Mouse (Mus musculus): ENCODE measurements around the gene Ugt1a9. TPM values are rescaled to one million over a fixed set of nuclear protein-coding genes. Genes with fewer than 3 reads are reported as not detected.
"Not testable (repeated sequence)": the region's sequence is repeated elsewhere in the genome, so short reads cannot be mapped to it uniquely, and the experiment has no call there.

Gene Ugt1a9
- polyA plus RNA-seq, 1 experiment from 2014 or later = not detected

DNA sequence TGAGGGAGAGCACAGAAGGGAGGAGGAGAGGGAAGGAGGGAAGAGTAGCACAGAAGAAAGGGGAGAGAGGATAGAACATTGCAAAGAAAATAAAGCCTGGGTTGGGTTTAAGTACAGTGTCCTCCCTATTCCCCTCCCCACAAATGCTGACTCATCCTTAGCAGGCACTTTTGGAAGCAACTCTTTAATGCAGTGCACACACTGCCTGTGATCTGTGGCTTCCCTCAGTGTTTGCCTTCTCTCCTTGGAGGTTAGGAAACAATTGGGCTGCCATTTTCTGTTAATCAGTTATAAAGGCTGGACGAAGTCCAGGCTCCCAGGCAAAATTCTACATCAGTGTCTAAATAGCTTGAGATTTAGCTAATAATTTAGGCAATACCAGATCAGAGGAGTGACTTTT, 69.9 kb downstream of the Ugt1a9 start:
- not testable (repeated sequence) for H3K36me3 ChIP-seq; H3K27ac ChIP-seq; H3K9me3 ChIP-seq; ATAC-seq (ENCODE audit: insufficient number of reproducible peaks, low FRiP score, low TSS enrichment, low read depth); H3K9ac ChIP-seq; H3K4me3 ChIP-seq; H3K27me3 ChIP-seq; H3K4me2 ChIP-seq; H3K4me1 ChIP-seq
- 73% methylated on average over 1 of the region's 1 CpGs for WGBS

DNA sequence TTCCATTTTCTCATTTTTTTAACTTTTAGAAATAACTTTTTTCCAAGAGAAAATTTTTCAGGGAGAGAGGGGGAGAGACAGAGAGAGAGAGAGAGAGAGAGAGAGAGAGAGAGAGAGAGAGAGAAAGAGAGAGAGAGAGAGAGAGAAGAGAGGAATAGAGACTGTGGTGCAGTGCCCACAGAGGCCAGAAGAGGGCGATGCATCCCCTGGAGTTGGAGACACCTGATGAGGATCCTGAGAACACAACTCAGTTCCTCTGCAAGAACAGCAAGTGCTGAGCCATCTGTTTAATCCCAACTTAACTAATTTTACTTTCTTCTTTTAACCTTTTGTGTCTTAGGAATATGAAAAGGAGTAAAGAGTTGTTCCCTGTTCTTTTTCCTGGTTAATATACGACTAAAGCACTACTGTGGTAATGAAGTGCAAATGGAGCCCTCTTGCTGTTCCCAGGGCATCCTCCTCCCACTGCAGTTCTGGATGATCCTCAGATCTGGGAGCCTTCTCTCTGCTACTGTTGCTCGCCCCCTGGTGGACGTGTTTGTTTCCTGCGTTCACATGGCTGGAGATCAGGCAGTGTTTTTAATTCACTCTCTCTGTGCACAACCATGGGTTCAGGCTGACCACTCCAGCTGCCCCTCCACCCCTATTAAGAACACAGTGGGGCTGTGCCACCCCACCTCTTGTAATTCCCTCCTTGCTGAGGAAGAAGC, 73.5 kb downstream of the Ugt1a9 start:
- not testable (repeated sequence) for H3K4me1 ChIP-seq; H3K4me3 ChIP-seq; ATAC-seq (ENCODE audit: insufficient number of reproducible peaks, low FRiP score, low TSS enrichment, low read depth)

DNA sequence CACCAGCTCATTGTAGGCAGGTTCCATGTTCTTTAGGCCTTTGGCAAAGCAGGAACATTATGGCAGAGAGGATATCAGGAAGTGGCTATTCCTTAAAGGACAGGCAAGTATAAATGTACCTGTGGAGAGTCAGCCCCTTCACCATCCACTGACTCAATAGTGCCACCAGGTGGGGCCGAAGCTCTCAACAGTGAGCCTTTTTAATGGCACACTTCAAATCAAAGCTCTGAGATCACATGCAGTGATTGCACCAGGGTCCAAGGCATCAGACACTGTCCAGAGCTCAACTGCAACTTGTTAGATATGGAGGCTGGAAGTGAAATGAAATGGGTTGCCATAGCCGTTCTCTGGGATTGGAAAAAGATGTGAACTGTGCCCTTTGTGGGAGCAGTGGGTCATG, 74.7 kb downstream of the Ugt1a9 start:
- H3K27ac ChIP-seq; H3K36me3 ChIP-seq; H3K9ac ChIP-seq; H3K4me3 ChIP-seq; H3K4me2 ChIP-seq; H3K4me1 ChIP-seq; H3K27me3 ChIP-seq; ATAC-seq (ENCODE audit: insufficient number of reproducible peaks, low FRiP score, low TSS enrichment, low read depth); H3K9me3 ChIP-seq: not testable (repeated sequence)
- 62% methylated on average over 2 of the region's 2 CpGs for WGBS

More for the DNA sequence above, 73.5 kb downstream of the Ugt1a9 start:
- not testable (repeated sequence) for H3K27me3 ChIP-seq, H3K27ac ChIP-seq, H3K36me3 ChIP-seq, H3K9ac ChIP-seq, H3K9me3 ChIP-seq, H3K4me2 ChIP-seq
- WGBS = 2% methylated on average over 5 of the region's 5 CpGs

GRCm38 (mm10) chr1:88150133-88150532, 79.5 kb downstream of the Ugt1a9 start:
- not testable (repeated sequence) for ATAC-seq (ENCODE audit: insufficient number of reproducible peaks, low FRiP score, low TSS enrichment, low read depth); H3K4me2 ChIP-seq; H3K4me3 ChIP-seq; H3K9ac ChIP-seq; H3K9me3 ChIP-seq; H3K36me3 ChIP-seq; H3K4me1 ChIP-seq; H3K27ac ChIP-seq; H3K27me3 ChIP-seq
- 71% methylated on average over 2 of the region's 2 CpGs for WGBS

- no peak overlapping the region for H3K4me3 ChIP-seq
- H3K36me3 ChIP-seq = no peaks in the 10 kb centered on the region
- H3K9ac ChIP-seq = no peak overlapping the region
- 78% methylated on average over 2 of the region's 2 CpGs for WGBS
- no peaks in the 10 kb centered on the region for H3K4me1 ChIP-seq
- H3K4me2 ChIP-seq = no peak overlapping the region
- ATAC-seq (ENCODE audit: insufficient number of reproducible peaks, low FRiP score, low TSS enrichment, low read depth) = no peak
- H3K27me3 ChIP-seq = no peaks in the 10 kb centered on the region
- no peak overlapping the region for H3K27ac ChIP-seq
- no peaks in the 10 kb centered on the region for H3K9me3 ChIP-seq
Measured at GRCm38 (mm10) chr1:88158430-88158829, 87.8 kb downstream of the Ugt1a9 start.

DNA sequence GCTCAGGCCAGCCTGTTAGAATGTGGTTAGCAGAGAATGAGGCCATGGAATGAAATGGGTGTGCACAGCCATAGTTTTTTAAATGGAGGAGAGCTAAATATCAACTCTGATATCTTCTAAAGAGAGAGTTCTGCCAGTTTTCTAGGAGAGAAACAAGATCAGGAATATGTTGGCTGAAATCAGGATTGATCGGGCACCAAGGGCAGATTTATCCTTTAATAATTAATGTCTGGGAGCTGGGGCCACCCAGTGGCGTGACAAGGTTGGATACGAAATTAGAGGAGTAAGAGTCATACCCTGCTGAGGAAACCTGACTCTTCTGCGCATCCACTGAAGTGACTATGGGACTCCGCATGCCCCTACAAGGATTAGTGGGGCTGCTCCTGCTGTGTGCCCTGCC, 95.1 kb downstream of the Ugt1a9 start, which contains the start of gene Ugt1a5:
TSS of gene Ugt1a5 (plus strand) at position 302 of the 400 bp plus-strand sequence.
- no peak within 1 kb of the TSS for H3K4me2 ChIP-seq
- H3K9me3 ChIP-seq = no peaks in the 10 kb centered on the region
- ATAC-seq (ENCODE audit: insufficient number of reproducible peaks, low FRiP score, low TSS enrichment, low read depth) = no peak
- no peak within 1 kb of the TSS for H3K9ac ChIP-seq
- no peaks in the 10 kb centered on the region for H3K4me1 ChIP-seq
- no peaks in the 10 kb centered on the region for H3K27me3 ChIP-seq
- no peak within 1 kb of the TSS for H3K27ac ChIP-seq
- H3K4me3 ChIP-seq = no peak within 1 kb of the TSS
- no peaks in the 10 kb centered on the region for H3K36me3 ChIP-seq
- WGBS = 75% methylated on average over 5 of the region's 5 CpGs

DNA sequence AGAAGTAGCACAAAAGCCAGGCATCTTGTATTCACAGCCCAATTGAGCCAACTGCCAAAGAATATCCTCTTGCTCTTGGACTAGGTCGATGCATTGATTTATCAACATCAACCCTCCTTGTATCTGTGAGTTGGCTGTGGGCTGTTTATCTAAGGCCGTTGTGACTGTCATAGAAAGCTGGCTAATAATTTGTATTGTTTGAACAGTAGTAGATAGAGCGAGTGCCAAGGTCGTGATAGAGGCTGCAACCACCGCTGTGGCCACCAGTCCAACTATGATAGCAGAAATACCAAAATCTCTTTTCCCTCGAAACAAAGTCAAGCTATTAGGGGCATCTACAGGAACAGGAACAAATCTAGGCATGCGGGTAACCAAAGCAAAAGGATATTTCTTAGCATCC, 101.6 kb downstream of the Ugt1a9 start:
- not testable (repeated sequence) for H3K36me3 ChIP-seq; H3K27me3 ChIP-seq; H3K4me1 ChIP-seq; H3K27ac ChIP-seq; H3K9ac ChIP-seq; ATAC-seq (ENCODE audit: insufficient number of reproducible peaks, low FRiP score, low TSS enrichment, low read depth); H3K4me3 ChIP-seq; H3K4me2 ChIP-seq; H3K9me3 ChIP-seq
- WGBS = 79% methylated on average over 7 of the region's 7 CpGs

- no peak for ATAC-seq (ENCODE audit: insufficient number of reproducible peaks, low FRiP score, low TSS enrichment, low read depth)
- H3K4me2 ChIP-seq = no peak overlapping the region
- no peaks in the 10 kb centered on the region for H3K27me3 ChIP-seq
- H3K4me3 ChIP-seq = no peak overlapping the region
- H3K4me1 ChIP-seq = no peaks in the 10 kb centered on the region
- H3K9me3 ChIP-seq = 0 out of 2 replicates have a peak, but pooled peaks cover 3% of the 10 kb centered on the region
- no peak overlapping the region for H3K27ac ChIP-seq
- no peak overlapping the region for H3K9ac ChIP-seq
- 100% methylated on average over 1 of the region's 1 CpGs for WGBS
- no peaks in the 10 kb centered on the region for H3K36me3 ChIP-seq
Measured at GRCm38 (mm10) chr1:88179657-88180056, 109.1 kb downstream of the Ugt1a9 start.

DNA sequence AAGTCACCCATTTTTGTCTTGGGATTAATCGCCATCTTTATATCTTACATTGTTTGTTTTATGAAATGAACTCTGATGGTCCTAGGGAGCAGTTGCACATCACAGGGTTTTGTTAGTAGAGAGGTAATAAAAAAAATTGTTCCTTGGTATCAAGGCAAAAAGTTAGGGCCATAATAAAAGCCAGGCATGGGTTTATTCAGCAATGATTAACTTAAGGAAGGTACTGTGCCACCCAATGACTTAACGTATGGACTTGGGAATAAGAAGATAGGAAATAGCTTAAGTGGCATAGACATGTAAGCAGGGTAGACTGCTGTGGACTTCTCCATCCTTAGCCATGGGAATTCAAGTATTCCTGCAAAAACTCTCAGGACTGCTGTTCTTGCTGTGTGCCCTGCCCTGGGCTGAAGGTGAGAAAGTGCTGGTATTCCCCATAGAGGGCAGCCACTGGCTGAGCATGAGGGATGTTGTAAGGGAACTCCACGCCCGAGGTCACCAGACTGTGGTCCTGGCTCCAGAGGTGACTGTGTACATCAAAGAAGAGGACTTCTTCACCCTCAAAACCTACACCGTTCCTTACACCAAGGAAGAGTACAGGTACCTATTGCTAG, 115.8 kb downstream of the Ugt1a9 start:
- H3K4me2 ChIP-seq = no peak overlapping the region
- no peaks in the 10 kb centered on the region for H3K4me1 ChIP-seq
- no peak overlapping the region for H3K27ac ChIP-seq
- H3K9ac ChIP-seq = no peak overlapping the region
- H3K9me3 ChIP-seq = no peaks in the 10 kb centered on the region
- no peak overlapping the region for H3K4me3 ChIP-seq
- no peak for ATAC-seq (ENCODE audit: insufficient number of reproducible peaks, low FRiP score, low TSS enrichment, low read depth)
- WGBS = 85% methylated on average over 5 of the region's 5 CpGs
- H3K36me3 ChIP-seq = no peaks in the 10 kb centered on the region
- no peaks in the 10 kb centered on the region for H3K27me3 ChIP-seq

- Histone ChIP-seq H3K9ac (no peak overlapping the region), H3K27ac (no peak overlapping the region), H3K4me1 (no peaks in the 10 kb centered on the region), H3K4me2 (no peak overlapping the region), H3K36me3 (no peaks in the 10 kb centered on the region), H3K9me3 (no peaks in the 10 kb centered on the region), H3K27me3 (no peaks in the 10 kb centered on the region), H3K4me3 (no peak overlapping the region)
- no peak for ATAC-seq (ENCODE audit: insufficient number of reproducible peaks, low FRiP score, low TSS enrichment, low read depth)
- 68% methylated on average over 3 of the region's 3 CpGs for WGBS
Measured at GRCm38 (mm10) chr1:88192136-88192535, 121.5 kb downstream of the Ugt1a9 start.

GRCm38 (mm10) chr1:88195687-88196086, 125.1 kb downstream of the Ugt1a9 start:
- 88% methylated on average over 1 of the region's 1 CpGs for WGBS

DNA sequence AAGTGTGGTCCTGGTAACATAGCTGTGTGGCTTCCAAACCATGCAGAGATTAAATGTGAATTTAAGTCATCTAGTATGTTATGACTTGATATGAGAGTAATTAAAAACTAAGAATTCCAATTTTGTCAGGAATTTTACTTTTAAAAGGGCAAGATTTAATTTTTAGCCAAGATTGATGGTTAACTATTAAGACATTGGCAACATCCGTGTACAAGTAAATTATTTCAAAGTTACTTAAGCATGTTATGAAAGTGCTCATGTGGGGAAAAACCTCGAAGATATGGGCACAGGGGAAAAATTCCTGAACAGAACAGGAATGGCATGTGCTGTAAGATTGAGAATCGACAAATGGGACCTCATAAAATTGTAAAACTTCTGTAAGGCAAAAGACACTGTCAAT, 126.8 kb downstream of the Ugt1a9 start:
- no peak for ATAC-seq (ENCODE audit: insufficient number of reproducible peaks, low FRiP score, low TSS enrichment, low read depth)
- H3K4me3 ChIP-seq = no peak overlapping the region
- H3K36me3 ChIP-seq = no peaks in the 10 kb centered on the region
- no peaks in the 10 kb centered on the region for H3K4me1 ChIP-seq
- H3K9me3 ChIP-seq = no peaks in the 10 kb centered on the region
- no peak overlapping the region for H3K9ac ChIP-seq
- 70% methylated on average over 3 of the region's 3 CpGs for WGBS
- no peak overlapping the region for H3K4me2 ChIP-seq
- no peaks in the 10 kb centered on the region for H3K27me3 ChIP-seq
- no peak overlapping the region for H3K27ac ChIP-seq

More at GRCm38 (mm10) chr1:88195687-88196086, 125.1 kb downstream of the Ugt1a9 start:
- H3K4me2 ChIP-seq = no peak overlapping the region
- no peaks in the 10 kb centered on the region for H3K27me3 ChIP-seq
- no peak overlapping the region for H3K9ac ChIP-seq
- no peak overlapping the region for H3K4me3 ChIP-seq
- H3K9me3 ChIP-seq = no peaks in the 10 kb centered on the region
- H3K27ac ChIP-seq = no peak overlapping the region
- H3K36me3 ChIP-seq = no peaks in the 10 kb centered on the region
- no peaks in the 10 kb centered on the region for H3K4me1 ChIP-seq
- no peak for ATAC-seq (ENCODE audit: insufficient number of reproducible peaks, low FRiP score, low TSS enrichment, low read depth)
